Mouse (Mus musculus): ENCODE measurements at regions not wholly inside any gene's neighbourhood (a gene's known extent, or its start where the extent isn't known, plus 50 kb on each side); places are given as distances from the start of the nearest gene placed in this dataset.
"Not testable (repeated sequence)": the region's sequence is repeated elsewhere in the genome, so short reads cannot be mapped to it uniquely, and the experiment has no call there.

- H3K4me1 ChIP-seq, result 0 out of 2 replicates have a peak, but pooled peaks cover 6% of the 10 kb centered on the region
- H3K4me2 ChIP-seq, result no peak overlapping the region
- no peak for ATAC-seq
- H3K27ac ChIP-seq, result no peak overlapping the region
- H3K9ac ChIP-seq, result no peak overlapping the region
- no peaks in the 10 kb centered on the region for H3K9me3 ChIP-seq (replicated peaks)
- H3K36me3 ChIP-seq (ENCODE audit: poor library complexity, severe bottlenecking), result no peaks in the 10 kb centered on the region
- no peaks in the 10 kb centered on the region for H3K27me3 ChIP-seq
- WGBS, result 85% methylated on average over 12 of the region's 12 CpGs
- H3K4me3 ChIP-seq, result no peak overlapping the region
Observed at GRCm38 (mm10) chr8:35160230-35160629, 605.4 kb upstream of the Gm19410 start.

GRCm38 (mm10) chr8:35162166-35162565, 603.4 kb upstream of the Gm19410 start:
- H3K4me1 ChIP-seq; H3K4me3 ChIP-seq; ATAC-seq; H3K9me3 ChIP-seq (replicated peaks); H3K27me3 ChIP-seq; H3K27ac ChIP-seq; H3K36me3 ChIP-seq (ENCODE audit: poor library complexity, severe bottlenecking); H3K9ac ChIP-seq; H3K4me2 ChIP-seq: not testable (repeated sequence)
- 89% methylated on average over 4 of the region's 4 CpGs for WGBS

- Histone ChIP-seq H3K36me3 (ENCODE audit: poor library complexity, severe bottlenecking) (no peaks in the 10 kb centered on the region), H3K27ac (no peak overlapping the region), H3K9me3 (replicated peaks) (no peaks in the 10 kb centered on the region), H3K4me2 (no peak overlapping the region), H3K27me3 (no peaks in the 10 kb centered on the region), H3K9ac (no peak overlapping the region), H3K4me1 (no peaks in the 10 kb centered on the region), H3K4me3 (no peak overlapping the region)
- whole genome bisulfite sequencing, result 78% methylated on average over 6 of the region's 6 CpGs
- no peak for ATAC-seq
Observed at GRCm38 (mm10) chr8:35166611-35167010, 599.0 kb upstream of the Gm19410 start.

DNA sequence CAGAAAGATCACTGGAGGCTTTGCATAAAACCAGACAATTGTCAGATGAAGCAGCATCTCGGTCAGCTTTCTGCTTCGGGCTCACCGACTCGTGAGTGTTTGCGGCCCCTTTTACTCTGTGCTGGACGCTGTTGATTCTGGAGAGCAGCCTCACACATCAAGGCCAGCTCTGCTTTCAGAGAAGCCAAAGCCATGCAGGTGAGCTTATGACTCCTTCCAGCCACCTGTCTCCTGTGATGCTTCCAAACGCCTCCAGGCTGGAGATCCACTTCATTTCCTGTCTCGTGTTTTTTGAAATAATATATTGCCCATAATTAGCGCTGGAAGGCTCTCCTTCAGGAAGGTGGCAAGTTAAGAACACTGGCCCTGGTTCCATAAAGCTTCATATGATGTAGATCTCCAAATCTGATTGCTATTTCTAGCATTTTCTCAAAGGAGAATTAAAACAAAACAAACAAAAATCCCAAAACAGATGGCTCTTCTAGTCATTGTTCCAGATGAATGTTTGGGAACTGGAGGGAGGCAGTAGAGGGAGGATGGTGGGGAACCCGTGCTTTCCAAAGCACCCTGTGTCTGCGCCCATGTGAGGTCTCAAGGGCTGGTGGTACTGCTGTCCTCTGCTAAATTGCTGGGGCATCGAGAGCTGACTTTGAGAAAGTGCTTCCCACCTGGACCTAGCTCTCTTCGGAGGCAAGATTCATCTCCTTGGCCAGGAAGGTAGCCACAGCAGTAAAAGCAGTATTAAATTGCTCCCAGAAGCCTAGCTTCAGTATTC, 593.9 kb upstream of the Gm19410 start:
- H3K9ac ChIP-seq, result no peak overlapping the region
- no peaks in the 10 kb centered on the region for H3K9me3 ChIP-seq (replicated peaks)
- no peaks in the 10 kb centered on the region for H3K27me3 ChIP-seq
- no peak overlapping the region for H3K4me3 ChIP-seq
- ATAC-seq, result no peak
- H3K4me2 ChIP-seq, result no peak overlapping the region
- no peaks in the 10 kb centered on the region for H3K4me1 ChIP-seq
- H3K27ac ChIP-seq, result no peak overlapping the region
- H3K36me3 ChIP-seq (ENCODE audit: poor library complexity, severe bottlenecking), result no peaks in the 10 kb centered on the region
- 91% methylated on average over 13 of the region's 13 CpGs for WGBS

GRCm38 (mm10) chr8:35177314-35177713, 588.3 kb upstream of the Gm19410 start:
- 80% methylated on average over 5 of the region's 5 CpGs for whole genome bisulfite sequencing
- no peaks in the 10 kb centered on the region for H3K27me3 ChIP-seq

DNA sequence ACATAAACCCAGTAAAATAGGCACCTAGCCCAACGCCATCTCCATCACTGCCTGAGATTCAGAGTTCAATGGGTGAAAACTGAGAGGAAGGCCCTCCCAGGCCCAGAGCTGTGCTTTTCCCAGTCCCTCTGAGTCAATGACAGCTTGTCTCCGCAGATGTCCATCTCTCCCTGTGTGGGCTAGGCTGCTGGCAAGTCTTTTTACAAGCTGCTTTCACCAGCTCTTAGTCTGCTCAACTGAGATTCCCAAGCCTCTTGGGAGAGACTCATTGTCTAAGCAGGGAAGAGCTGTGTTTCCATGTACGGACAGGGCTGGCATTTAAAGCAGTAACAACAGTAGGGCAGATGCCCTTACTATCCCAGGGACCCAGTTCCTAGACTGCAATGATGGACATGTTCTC, 585.5 kb upstream of the Gm19410 start:
- no peak overlapping the region for H3K4me3 ChIP-seq
- H3K27me3 ChIP-seq, result no peaks in the 10 kb centered on the region
- no peak overlapping the region for H3K27ac ChIP-seq
- no peaks in the 10 kb centered on the region for H3K36me3 ChIP-seq (ENCODE audit: poor library complexity, severe bottlenecking)
- H3K4me1 ChIP-seq, result no peaks in the 10 kb centered on the region
- H3K9ac ChIP-seq, result no peak overlapping the region
- no peak overlapping the region for H3K4me2 ChIP-seq
- no peak for ATAC-seq
- 78% methylated on average over 3 of the region's 3 CpGs for WGBS
- H3K9me3 ChIP-seq (replicated peaks), result no peaks in the 10 kb centered on the region

More at GRCm38 (mm10) chr8:35177314-35177713, 588.3 kb upstream of the Gm19410 start:
- Histone ChIP-seq H3K36me3 (ENCODE audit: poor library complexity, severe bottlenecking) (no peaks in the 10 kb centered on the region), H3K9ac (no peak overlapping the region), H3K4me3 (no peak overlapping the region), H3K4me2 (no peak overlapping the region), H3K9me3 (replicated peaks) (no peaks in the 10 kb centered on the region), H3K4me1 (no peaks in the 10 kb centered on the region), H3K27ac (no peak overlapping the region)
- no peak for ATAC-seq

DNA sequence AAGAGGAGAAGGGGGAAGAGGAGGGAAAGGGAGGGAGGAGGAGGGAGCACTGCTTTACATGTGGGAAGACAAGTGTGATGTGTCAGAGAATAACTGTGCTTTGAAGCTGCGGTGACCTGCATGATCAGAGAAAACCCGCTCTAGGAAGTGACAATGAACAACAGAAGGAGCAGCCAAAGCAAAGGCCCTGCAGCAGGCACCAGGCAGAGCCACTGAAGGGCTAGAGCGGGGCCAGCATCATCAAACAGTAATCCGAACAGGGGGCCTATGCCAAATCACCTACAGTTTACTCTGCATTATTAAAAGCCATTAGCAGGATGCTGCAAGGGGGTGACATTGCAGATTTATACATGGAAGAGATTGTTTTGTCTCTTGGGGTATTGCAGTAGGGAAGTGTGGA, 583.4 kb upstream of the Gm19410 start:
- Histone ChIP-seq H3K36me3 (ENCODE audit: poor library complexity, severe bottlenecking) (no peaks in the 10 kb centered on the region), H3K4me2 (no peak overlapping the region), H3K4me3 (no peak overlapping the region), H3K27ac (no peak overlapping the region), H3K9ac (no peak overlapping the region), H3K4me1 (no peaks in the 10 kb centered on the region), H3K9me3 (replicated peaks) (no peaks in the 10 kb centered on the region), H3K27me3 (no peaks in the 10 kb centered on the region)
- WGBS, result 77% methylated on average over 4 of the region's 4 CpGs
- no peak for ATAC-seq

DNA sequence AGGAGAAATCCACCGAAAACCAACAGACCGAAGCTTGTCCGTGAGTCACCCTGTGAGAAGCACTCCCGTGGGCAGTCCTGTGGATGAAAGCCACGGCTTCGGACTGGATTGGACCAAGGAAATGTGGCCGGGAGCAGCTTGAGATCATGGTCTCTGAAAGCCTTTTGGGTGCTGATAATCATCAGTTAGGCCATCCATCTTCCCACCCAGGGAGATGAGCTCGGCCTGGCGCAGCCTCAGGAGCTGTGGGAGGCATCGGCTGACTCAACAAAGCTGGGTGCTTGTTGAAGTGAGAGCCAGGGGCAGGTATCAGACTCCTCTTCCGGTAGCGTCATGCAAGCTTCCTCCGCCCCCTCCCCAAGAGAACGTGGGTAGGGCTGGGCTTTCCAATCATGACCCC, 582.2 kb upstream of the Gm19410 start:
- Histone ChIP-seq H3K4me1 (no peaks in the 10 kb centered on the region), H3K36me3 (ENCODE audit: poor library complexity, severe bottlenecking) (no peaks in the 10 kb centered on the region), H3K4me2 (no peak overlapping the region), H3K27me3 (no peaks in the 10 kb centered on the region), H3K4me3 (no peak overlapping the region), H3K9ac (no peak overlapping the region), H3K27ac (no peak overlapping the region), H3K9me3 (replicated peaks) (no peaks in the 10 kb centered on the region)
- WGBS, result 93% methylated on average over 14 of the region's 14 CpGs
- no peak for ATAC-seq

DNA sequence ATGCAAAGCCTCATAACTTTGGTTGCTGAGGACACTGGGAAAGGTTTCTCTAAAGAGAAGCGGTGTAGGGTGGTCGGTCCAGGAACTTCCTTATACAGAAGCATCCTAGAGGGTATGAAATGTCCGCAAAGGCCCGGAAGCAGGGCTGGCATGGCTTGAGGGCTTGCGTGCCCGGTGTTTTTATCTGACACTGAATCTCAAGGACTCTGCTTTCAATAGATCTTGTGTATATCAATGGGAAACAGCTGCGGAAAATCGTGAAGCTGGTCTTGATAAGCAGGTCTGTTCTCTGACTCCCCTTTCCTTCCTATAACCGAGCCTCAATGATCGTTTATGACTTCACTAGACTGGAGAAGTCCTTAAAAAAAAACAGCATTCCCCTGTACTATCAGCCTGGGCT, 580.4 kb upstream of the Gm19410 start:
- no peak overlapping the region for H3K27ac ChIP-seq
- 88% methylated on average over 10 of the region's 10 CpGs for WGBS
- no peak overlapping the region for H3K9ac ChIP-seq
- no peak overlapping the region for H3K4me3 ChIP-seq
- ATAC-seq, result no peak
- H3K9me3 ChIP-seq (replicated peaks), result no peaks in the 10 kb centered on the region
- no peak overlapping the region for H3K4me2 ChIP-seq
- no peaks in the 10 kb centered on the region for H3K4me1 ChIP-seq
- no peaks in the 10 kb centered on the region for H3K36me3 ChIP-seq (ENCODE audit: poor library complexity, severe bottlenecking)
- H3K27me3 ChIP-seq, result no peaks in the 10 kb centered on the region

- H3K4me3 ChIP-seq, result no peak overlapping the region
- no peak overlapping the region for H3K27ac ChIP-seq
- H3K36me3 ChIP-seq (ENCODE audit: poor library complexity, severe bottlenecking), result no peaks in the 10 kb centered on the region
- no peak overlapping the region for H3K9ac ChIP-seq
- no peak overlapping the region for H3K4me2 ChIP-seq
- no peaks in the 10 kb centered on the region for H3K4me1 ChIP-seq
- WGBS, result 91% methylated on average over 8 of the region's 8 CpGs
- ATAC-seq, result no peak
- no peaks in the 10 kb centered on the region for H3K9me3 ChIP-seq (replicated peaks)
- H3K27me3 ChIP-seq, result no peaks in the 10 kb centered on the region
Observed at GRCm38 (mm10) chr8:35188531-35188930, 577.1 kb upstream of the Gm19410 start.

DNA sequence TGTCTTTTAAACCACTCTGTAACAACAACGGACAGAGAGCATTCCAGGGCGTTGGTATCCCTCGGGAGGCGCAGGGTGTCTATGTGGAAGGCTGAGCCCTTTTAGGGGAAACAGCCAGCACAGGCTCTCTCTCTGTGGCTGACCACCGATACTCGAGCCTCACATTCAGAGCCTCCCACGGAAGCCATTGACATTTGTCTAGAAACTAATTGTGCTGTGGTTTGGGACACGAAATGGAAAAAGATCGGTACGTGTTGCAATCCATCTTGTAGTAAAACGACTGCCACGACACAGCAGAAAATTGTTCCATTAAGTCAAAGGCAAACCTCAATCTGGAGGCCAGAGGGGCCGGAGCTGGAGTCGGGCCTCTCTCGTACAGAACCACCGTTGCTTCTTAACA, 575.9 kb upstream of the Gm19410 start:
- Histone ChIP-seq H3K27me3 (no peaks in the 10 kb centered on the region), H3K9me3 (replicated peaks) (no peaks in the 10 kb centered on the region), H3K4me2 (no peak overlapping the region), H3K36me3 (ENCODE audit: poor library complexity, severe bottlenecking) (no peaks in the 10 kb centered on the region), H3K9ac (no peak overlapping the region), H3K4me1 (no peaks in the 10 kb centered on the region), H3K27ac (no peak overlapping the region), H3K4me3 (no peak overlapping the region)
- ATAC-seq, result no peak
- WGBS, result 91% methylated on average over 16 of the region's 16 CpGs

GRCm38 (mm10) chr8:35192515-35192914, 573.1 kb upstream of the Gm19410 start:
- Histone ChIP-seq H3K27ac (no peak overlapping the region), H3K9ac (no peak overlapping the region), H3K27me3 (no peaks in the 10 kb centered on the region), H3K9me3 (replicated peaks) (no peaks in the 10 kb centered on the region), H3K4me2 (no peak overlapping the region), H3K36me3 (ENCODE audit: poor library complexity, severe bottlenecking) (no peaks in the 10 kb centered on the region), H3K4me3 (no peak overlapping the region), H3K4me1 (peaks cover 11% of the 10 kb centered on the region)
- 13% methylated on average over 3 of the region's 3 CpGs for WGBS
- no peak for ATAC-seq

DNA sequence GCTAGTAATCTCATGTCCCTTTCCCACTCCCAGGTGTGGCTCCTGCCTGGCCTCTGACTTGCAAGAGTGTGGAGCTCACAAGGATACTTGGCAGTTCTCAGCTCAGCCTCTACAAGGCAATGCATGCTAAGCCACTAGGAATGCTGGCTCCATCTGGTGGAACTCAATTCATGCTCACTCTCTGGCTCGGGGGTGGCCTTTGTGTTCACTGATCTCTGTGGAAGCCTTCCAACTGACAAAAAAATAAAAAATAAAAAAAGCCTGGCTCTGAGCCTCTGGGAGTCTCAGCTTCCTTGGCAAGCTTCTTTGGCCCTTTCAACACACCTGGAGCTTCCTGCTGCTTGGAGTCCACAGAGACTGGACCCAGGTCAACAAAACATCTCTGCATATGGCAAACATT, 571.8 kb upstream of the Gm19410 start:
- ATAC-seq, result peak; percentile 62; the same call in 1 of the 2 replicates
- 15% methylated on average over 1 of the region's 1 CpGs for WGBS
- no peaks in the 10 kb centered on the region for H3K27me3 ChIP-seq

More for the DNA sequence above, 571.8 kb upstream of the Gm19410 start:
- Histone ChIP-seq H3K4me2 (no peak overlapping the region), H3K4me3 (no peak overlapping the region), H3K36me3 (ENCODE audit: poor library complexity, severe bottlenecking) (no peaks in the 10 kb centered on the region), H3K4me1 (peaks cover 11% of the 10 kb centered on the region), H3K27ac (no peak overlapping the region; the same call in 1 of the 2 replicates), H3K9me3 (replicated peaks) (no peaks in the 10 kb centered on the region), H3K9ac (no peak overlapping the region)
